Mouse (Mus musculus): ENCODE results near the gene Stat5a. TPM values are rescaled to one million over a fixed set of nuclear protein-coding genes. Genes with fewer than 3 reads are reported as not detected.

The Stat5a gene
- total RNA-seq, 2 experiments from 2014 or later, result 11.3 to 13.3 TPM

Other genes starting within 250 kb of the Stat5a start
- gene Nkiras2, start 240.1 kb upstream of the Stat5a start, total RNA-seq (2021), result 10 to 100 TPM; 16.6 to 17.4 TPM
- 100 to 1,000 TPM in 1 of 2 experiments, 10 to 100 TPM in 1; 81.1 to 111 TPM for gene Dnajc7, start 239.2 kb upstream of the Stat5a start, total RNA-seq (2021)
- gene Zfp385c, start 166.9 kb upstream of the Stat5a start, total RNA-seq (2021), result under 1 TPM; 0.28 to 0.41 TPM
- gene Dhx58, start 155.1 kb upstream of the Stat5a start, total RNA-seq (2021), result under 1 TPM; 0.16 to 0.21 TPM
- 10 to 100 TPM; 10.1 to 11.1 TPM for gene Kat2a, start 146.9 kb upstream of the Stat5a start, total RNA-seq (2021)
- gene Hspb9, start 145.5 kb upstream of the Stat5a start, total RNA-seq (2021), result not detected
- gene Rab5c, start 121.1 kb upstream of the Stat5a start, total RNA-seq (2021), result 10 to 100 TPM; 40.3 to 42.7 TPM
- not detected for gene Kcnh4, start 99.4 kb upstream of the Stat5a start, total RNA-seq (2021)
- not detected for gene Hcrt, start 96.4 kb upstream of the Stat5a start, total RNA-seq (2021)
- gene Ghdc, start 88.4 kb upstream of the Stat5a start, total RNA-seq (2021), result 1 to 10 TPM; 5.2 to 5.7 TPM
- gene Stat5b, start 8.6 kb upstream of the Stat5a start, total RNA-seq (2021), result 100 to 1,000 TPM; 125 to 170 TPM
- gene Stat3, start 80.2 kb downstream of the Stat5a start, total RNA-seq (2021), result 10 to 100 TPM; 38.1 to 48.6 TPM
- gene Cavin1, start 111.5 kb downstream of the Stat5a start, total RNA-seq (2021), result 100 to 1,000 TPM; 128 to 153 TPM
- 10 to 100 TPM; 57.0 to 74.4 TPM for gene Atp6v0a1, start 150.1 kb downstream of the Stat5a start, total RNA-seq (2021)
- gene Naglu, start 210.7 kb downstream of the Stat5a start, total RNA-seq (2021), result 1 to 10 TPM; 3.9 TPM
- under 1 TPM; 0.16 to 0.33 TPM for gene Hsd17b1, start 219.1 kb downstream of the Stat5a start, total RNA-seq (2021)
- 1 to 10 TPM; 7.3 to 7.7 TPM for gene Coasy, start 223.2 kb downstream of the Stat5a start, total RNA-seq (2021)
- 10 to 100 TPM; 12.3 to 14.4 TPM for gene Mlx, start 227.9 kb downstream of the Stat5a start, total RNA-seq (2021)
- gene Psmc3ip, start 236.1 kb downstream of the Stat5a start, total RNA-seq (2021), result 1 to 10 TPM; 1.7 to 2.0 TPM